Mouse (Mus musculus): ENCODE results near the gene Krt33b. TPM values are rescaled to one million over a fixed set of nuclear protein-coding genes. Genes with fewer than 3 reads are reported as not detected.

Krt33b gene
- total RNA-seq (2021) = not detected
- long read RNA-seq, experiment 1 = 0 reads
- long read RNA-seq, experiment 2 = 0 reads

DNA sequence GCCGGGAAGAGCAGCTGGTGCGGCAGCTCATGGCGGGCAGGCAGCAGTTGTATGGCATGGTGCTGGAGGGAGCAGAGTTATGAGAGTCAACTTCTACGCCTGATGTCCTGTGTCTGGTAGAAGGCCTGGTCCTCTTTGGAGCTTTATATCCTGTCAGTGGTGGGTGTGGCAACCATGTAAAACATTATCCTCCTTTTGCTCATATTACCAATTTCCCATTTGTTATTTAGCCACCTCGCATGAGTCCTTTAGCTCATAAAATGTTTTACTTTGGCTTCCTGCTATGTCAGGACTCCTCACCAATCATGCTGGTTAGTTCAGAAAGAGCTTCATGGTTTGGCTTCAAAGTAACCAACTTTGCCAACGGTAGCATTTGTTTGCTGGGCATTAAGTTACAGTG is at the start of gene Krt33b:
Krt33b (minus strand) TSS at position 101 of the 400 bp plus-strand sequence.
- no peak for DNase-seq (ENCODE audit: low spot score in 2 of 2)

DNA sequence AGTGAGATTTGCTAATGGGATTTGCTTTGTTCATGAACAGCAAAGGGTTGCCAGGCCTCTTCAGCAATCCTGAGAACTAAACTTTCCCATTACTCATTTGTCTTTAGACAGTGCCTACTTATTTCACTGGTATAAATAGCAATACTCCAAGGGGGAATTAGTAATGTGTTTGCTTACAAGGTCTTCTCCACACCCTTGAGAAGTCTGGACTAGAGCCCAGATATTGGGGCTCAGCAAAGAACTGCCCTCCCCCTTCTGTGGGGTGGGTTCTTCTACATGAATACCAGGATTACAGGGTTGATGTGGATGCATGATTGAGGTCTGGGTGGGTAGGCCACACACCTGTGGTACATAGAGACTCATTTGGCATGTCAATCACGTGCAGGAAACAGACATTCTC is 44.2 kb upstream of the Krt33b start:
- no peak for DNase-seq (ENCODE audit: low spot score in 2 of 2)

DNA sequence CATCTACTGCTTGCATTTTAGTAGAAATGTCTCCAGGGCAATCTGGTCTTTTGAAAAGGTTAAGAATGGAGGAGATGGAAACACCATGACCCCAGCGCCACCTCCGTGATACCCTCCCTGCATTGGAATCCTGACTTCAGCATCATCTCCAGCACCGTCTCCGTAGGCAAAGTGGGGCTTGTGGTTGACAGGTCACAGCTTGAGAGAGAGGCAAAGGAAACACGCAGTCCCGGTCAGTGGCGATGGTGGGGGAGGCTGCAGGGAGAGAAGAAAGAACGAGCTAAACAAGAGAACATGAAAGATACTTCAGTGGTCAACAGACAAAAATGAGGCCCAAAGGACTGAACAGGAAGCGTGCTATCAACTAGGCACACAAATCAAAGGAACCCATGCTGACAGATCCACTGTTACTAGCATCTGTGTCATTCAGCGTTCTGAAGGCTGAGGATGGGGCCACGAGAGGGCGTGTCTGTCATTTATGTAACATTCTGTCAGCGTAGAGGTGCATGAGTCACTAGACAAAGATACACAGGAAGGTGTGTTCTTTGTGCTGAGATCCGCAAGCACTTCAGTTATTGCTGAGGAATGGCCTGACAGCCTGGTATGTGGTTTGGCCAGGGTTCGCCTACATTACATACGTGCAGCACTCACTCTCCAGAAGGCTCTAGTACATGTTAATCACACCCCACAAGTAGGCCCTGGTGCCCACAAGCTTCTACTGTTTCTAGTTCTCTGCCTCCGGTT is 37.8 kb upstream of the Krt33b start:
- no peak for DNase-seq (ENCODE audit: low spot score in 2 of 2)

DNA sequence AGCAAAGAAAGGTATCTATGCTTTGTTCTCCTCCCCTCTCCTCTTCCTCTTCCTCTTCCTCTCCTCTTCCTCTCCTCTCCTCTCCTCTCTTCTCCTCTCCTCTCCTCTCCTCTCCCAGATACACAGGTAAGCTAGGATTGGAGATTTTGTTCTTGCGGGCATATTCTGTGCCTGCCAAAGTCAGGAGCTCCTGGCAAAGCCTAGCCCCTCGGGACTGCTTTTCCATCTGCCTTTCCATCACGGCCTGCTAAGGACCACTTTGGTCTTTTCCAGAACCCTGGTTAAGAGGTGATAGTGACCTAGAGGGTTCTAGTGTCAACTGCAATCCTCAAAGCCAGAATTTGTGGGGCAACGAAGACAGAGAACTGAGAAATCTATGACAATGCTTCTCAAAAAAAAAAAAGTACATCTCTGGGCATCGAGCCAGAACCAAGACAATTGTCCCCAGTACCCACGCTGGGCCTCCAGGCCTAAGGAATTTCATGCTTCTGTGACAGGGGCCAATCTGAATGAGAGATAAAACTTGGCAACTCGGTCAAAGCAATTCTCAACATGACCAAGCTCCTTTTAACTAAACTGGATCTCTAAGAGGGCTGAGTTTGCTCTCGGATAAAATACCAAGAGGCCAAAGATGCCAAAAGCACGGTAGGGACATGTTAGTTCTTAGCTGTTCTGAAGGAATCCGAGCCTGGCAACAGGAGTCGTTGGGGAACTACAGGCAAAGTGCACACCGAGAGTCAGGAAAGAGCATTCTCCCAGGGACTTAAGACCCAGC is 36.8 kb upstream of the Krt33b start:
- DNase-seq (ENCODE audit: low spot score in 2 of 2) = no peak

DNA sequence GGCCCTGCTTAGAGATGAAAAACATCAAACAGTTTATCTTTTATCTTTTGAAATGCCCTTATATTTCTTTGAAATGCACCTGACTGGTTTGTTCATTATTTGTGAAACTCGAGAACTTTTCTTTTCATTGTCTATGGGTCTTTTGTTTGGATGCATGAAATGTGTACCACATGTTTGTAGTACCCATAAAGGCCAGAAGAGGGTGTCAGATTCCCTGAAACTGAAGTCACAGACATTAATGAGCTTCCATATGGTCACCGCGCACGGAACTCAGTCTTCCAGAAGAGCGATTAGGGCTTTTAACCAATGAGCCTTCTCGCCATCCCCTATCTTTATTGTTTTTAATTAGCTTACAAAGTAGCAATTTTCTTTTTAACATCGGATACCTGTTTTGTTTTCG is 29.2 kb upstream of the Krt33b start:
- DNase-seq (ENCODE audit: low spot score in 2 of 2) = no peak

DNA sequence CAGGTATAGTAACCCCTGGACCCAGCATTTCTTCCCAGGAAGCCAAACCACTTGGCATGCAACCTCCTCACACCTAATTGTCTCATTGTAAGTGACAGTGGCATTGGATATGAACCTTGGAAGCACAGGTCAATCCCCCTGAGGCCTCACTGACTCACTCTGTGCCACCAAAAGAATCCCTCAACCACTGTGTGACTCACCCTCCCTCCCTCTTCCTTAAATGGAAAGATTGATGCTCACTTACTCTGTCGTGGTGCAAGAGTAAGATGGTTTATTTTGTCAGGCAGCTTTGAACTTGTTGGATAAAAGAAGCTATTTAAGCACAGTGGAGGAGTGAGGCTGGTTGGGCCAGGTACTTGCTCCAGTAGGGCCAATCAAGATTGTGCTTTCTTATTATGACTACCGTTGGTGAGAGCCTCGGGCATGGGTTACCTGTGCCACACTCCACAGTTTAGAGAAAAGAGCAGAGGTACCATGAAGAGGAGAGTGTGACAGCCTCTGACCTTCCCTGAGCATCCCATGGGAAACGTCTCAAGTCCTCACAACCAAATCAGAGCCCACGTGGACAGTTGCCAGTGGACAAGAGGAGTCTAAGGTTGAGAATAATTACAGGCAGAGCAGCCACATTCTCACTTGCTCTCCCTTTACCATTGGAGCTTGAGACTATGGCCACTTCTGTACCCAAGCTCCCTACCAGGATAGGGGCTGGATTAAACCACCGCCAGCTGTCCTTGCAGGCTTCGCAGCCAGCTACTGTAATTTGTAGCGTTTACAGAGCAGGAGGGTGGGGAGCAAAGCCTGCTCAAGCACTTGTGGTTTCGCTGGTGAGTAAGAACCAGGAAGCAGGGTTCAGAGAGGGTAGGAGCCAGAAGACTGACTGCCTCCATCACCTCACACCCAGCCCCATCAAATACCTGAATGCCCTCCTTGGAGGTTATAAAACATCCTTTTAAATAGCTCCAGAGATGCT is 26.3 kb upstream of the Krt33b start:
- DNase-seq (ENCODE audit: low spot score in 2 of 2) = no peak

DNA sequence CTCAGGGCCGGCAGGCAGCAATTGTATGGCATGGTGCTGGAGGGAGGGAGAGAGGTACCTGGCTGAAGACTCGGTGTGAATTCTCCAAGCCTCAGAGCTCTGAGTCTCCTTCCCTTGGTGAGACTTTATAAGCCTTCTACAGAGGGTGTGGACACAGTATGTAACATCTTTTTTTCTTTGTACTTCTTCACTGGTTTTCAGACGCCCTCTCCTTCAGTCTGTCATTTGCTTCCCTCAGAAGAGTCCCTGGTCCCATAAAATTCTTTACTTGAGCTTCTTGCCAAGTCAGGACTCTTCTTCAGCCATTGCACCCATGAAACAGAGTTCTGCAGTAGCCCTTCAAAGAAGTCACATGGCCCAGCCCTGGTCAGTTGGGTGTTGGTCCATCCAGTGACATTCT is 20.8 kb upstream of the Krt33b start, which contains the start of gene Krt31:
Krt31 (minus strand) TSS at position 101 of the 400 bp plus-strand sequence.
- no peak for DNase-seq (ENCODE audit: low spot score in 2 of 2)

DNA sequence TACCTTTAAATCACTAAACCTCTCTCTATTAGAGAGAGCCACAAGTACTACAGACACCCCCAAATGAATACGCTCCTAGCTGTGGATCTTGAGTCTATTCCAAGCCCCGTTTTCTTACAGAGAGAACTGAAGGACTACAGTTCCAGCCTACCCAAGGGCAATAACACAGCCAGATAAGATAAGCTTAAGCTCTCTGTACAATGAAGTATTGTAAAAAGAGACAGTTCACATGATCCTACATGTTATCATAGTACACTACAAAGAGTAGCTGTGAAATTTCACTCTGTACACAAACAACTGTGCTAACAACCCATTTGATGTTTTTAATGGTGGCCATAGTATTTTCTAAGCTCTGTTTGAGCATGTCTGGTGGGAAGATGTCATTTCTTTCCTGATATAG is 17.5 kb upstream of the Krt33b start:
- no peak for DNase-seq (ENCODE audit: low spot score in 2 of 2)

DNA sequence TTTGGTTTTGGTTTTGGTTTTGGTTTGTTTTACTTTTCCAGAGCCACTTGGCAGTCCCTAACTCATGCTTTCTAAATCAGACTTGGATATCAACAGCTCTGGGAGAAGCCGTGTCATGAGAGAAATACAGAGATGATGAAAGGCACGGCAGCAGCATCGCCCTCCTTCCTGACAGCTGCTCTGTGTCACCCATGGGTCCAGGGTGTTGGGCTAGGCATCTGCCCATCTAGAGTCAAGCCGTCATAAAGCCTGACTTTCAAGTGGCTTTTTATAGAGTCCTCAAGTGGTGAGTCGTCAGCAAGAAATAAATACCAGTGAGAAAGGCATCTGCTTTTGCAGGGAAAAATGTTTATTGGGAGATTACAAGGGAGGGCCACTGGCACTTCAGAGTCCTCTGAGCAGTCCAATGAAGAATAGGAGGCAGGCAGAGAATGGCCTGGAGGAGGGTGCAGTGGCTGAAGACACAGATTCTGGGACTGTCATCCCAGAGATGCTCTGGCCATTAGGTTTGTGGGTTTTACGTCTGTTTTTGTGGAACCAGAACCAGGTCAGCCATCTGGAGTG is 16.7 kb upstream of the Krt33b start:
- no peak for DNase-seq (ENCODE audit: low spot score in 2 of 2)

DNA sequence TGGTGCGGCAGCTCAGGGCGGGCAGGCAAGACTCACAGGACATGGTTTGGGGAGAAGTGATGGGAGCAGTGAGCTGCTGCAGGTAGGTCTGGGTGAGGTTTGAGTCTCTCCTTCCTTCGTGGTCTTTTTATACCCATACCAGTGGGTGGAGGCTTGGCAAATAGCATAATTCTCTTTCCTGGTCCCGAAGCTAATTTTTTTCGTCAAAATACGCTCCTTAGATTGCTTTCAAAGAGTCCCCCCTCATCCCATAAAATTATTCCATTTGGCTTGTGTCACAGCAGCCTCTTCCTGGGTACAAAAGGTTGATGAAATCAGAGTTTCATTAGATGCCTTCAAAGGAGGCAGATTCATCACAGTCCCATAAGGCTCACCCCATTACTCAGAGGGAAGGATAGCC is 11.8 kb upstream of the Krt33b start, which contains the start of gene Krt34:
Krt34 (minus strand) TSS at position 101 of the 400 bp plus-strand sequence.
- DNase-seq (ENCODE audit: low spot score in 2 of 2) = no peak

DNA sequence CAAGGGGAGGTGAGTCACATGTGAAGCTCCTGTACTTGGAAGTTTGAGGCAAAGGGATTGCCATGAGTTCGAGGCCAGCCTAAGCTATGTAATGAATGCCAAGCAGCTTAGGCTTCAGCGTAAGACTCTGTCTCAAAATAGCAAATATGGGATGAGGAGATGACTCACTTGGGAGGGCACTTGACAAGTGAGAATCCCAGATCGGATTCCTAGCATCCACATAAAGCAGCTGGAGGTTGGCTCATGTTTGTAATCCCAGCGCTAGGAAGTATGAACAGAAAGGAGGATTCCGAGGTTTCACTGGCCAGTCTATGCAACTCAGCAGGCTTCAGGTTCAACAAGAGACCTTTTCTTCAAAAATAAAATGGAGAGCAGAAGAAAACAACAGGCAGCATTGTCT is 8.2 kb downstream of the Krt33b start:
- DNase-seq (ENCODE audit: low spot score in 2 of 2) = no peak

DNA sequence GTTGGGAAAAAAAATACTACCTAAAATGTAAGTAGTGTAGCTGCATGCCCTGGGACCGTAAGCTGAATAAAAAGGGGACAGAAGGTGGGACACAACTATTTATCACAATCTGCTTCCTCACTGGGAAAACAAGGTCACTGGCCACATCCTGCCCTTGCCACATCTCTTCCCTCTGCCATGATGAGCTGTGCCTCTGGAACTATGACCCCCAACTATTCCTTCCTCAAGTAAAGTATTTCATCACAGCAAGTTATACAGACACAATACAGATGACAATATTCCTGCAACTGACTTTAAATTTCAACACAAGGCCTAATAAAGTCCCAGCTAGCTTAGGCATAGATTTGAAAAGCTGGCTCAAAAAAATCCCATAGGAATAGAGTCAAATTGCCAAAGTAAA is 10.2 kb downstream of the Krt33b start:
- no peak for DNase-seq (ENCODE audit: low spot score in 2 of 2)

DNA sequence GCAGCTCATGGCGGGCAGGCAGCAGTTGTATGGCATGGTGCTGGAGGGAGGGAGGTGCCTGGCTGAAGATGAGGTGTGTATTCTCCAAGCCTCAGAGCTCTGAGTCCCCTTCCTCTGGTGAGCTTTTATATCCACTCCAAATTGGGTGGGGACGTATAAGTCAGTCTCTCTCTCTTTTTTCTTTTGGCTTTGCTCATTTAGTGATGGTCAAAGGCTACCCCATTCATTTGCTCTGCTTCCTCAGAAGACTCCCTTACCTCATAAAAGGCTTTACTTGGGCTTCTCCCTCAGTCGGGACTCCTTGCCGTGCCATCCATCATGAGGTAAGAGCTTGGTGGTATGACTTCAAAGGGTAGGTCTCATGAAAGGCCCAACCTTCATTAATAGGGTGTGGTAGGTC is 13.6 kb downstream of the Krt33b start, which contains the start of gene Krt33a:
Krt33a (minus strand) TSS at position 101 of the 400 bp plus-strand sequence.
- DNase-seq (ENCODE audit: low spot score in 2 of 2) = no peak

DNA sequence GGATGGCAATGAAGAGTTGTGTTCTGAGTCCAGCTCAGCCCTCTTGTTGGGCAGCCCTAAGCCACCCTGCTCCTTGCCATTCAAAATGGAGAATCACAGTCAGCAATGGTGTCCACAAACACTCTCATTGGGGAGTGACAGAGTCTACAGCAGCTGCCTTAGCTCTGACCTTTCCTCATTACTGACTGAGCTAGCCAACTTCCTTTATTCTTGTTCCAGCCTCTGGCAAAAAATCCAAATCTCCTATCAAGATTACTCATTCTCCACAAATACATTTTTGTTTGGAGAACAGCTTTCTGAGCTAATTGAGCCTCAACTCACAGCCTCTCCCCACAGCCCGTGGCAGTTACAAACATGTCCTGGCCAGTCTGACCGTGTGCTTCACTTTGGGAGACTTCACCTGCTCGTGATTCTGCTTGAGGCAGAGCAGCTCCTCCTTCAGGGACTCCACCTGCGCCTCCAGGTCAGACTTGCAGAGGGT is 15.9 kb downstream of the Krt33b start:
- DNase-seq (ENCODE audit: low spot score in 2 of 2) = no peak

DNA sequence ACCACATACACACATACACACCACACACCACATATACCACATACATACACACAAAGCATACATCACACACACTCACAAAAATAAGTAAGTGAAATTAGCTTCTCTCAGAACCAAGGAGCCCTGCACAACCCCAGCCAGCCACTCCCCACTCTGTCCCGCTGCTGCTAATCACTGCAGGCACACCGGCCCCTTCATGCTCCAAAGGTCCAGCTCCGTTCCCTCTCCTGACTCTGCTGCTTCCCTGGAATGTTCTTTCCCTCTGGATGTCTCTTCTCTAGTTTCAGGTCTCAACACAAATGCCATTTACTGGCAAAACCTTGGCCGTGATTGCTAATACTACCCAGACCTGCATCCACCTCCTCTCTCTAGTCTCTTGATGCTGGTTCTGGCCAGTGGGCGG is 19.0 kb downstream of the Krt33b start:
- no peak for DNase-seq (ENCODE audit: low spot score in 2 of 2)

DNA sequence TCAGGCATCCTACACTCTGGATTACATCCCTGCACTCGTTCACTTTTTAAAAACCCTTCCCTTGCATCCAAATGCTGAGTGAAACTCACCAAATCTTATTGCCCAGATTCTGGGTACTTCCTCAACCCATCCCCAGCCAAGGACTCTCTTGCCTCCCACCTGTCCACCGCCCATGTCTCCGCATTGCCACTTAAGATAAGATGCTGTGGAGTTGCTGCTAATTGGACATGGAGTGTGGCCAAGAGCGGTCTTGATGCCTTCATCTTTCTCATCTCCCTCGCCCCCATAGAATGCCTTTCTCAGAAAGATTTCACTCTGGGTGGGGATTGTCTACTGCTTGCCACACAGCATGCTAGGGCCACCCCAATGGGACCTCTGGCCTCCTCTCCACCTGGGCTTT is 21.3 kb downstream of the Krt33b start:
- no peak for DNase-seq (ENCODE audit: low spot score in 2 of 2)

DNA sequence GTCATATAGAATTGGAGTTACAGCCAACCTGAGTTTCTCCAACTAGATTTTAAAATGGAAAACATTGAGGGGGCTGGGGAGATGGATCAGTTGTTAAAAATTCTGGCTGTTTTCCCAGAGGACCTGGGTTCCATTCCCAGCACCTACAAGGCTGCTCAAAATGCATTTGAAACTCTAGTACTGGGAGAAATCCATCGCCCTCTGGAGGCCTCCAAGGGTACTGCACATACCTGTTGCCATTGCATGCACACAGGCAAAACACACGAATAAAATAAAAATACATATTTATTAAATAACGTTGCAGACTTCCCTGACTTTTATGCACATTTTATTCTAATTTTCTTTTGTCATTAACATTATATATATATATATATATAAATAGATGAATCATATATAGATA is 23.0 kb downstream of the Krt33b start:
- DNase-seq (ENCODE audit: low spot score in 2 of 2) = no peak

DNA sequence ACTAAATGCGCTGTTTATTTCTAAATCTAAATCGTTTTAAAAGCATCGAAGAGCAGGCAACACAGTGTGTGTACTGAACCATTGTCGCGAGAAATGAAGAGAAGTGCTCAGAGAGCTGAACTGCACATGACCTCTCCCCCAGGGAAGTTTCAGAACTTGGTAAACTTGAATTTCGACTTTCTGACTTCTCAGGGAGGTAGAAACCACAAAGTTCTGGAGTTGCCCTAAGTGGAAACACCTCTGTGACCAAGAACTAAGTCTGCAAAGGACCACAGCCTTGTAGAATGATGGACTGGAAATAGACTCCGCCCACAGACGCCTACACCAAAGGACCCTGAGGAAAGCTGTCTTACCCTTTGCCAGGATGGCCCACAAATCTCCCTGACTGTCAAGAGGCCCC is 23.8 kb downstream of the Krt33b start:
- no peak for DNase-seq (ENCODE audit: low spot score in 2 of 2)

DNA sequence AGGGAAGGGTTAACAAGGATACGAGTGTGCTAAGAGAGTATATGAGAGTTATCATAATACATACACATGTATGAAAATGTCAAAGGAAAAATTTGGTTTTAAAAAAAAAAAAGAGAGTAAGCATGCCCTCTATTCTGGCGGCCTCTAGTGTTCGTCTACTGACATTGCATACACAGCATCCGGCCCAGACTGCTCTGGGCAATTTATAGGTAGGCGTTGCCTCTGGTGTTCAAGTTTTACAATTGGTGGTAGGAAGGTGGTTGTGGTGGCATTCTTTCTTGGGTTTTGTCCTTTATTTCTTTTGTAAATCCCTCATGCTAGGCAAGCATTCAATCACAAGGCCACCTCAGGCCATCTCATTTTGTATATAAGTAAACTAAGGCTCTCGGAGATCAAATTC is 24.8 kb downstream of the Krt33b start:
- peak; percentile 47 to 68 for DNase-seq (ENCODE audit: low spot score in 2 of 2)

DNA sequence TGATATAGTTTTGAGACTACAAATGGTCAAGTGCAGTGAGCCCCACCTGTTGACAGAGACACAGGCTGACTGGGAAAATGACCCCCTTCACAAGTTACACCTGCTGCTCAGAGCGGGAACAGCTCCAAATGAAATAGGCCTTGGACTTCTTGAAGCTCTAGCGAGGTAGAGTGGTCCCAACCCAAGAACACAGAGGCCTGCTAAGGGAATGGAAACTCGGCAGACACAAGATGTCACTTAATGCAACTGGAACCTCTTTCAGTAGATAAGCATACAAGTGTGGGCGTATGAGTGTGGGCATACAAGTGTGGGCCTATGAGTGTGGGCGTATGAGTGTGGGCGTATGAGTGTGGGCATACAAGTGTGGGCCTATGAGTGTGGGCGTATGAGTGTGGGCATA is 30.6 kb downstream of the Krt33b start:
- DNase-seq (ENCODE audit: low spot score in 2 of 2) = no peak

DNA sequence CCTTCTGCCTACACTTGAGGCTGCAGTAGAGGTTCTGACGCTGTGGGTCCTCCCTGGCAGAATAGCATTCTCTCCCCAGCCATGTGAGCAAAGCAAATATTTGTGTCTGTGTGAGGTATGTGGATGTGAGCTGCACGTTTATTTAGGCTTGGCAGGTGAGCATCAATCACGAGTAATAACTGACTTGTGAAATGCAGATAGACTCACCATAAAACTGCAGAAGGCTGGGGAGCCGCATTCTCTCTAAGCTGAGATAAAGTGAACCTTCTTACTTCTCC is 35.3 kb downstream of the Krt33b start:
- no peak for DNase-seq (ENCODE audit: low spot score in 2 of 2)
